Mouse (Mus musculus): Measurements from ENCODE around the gene Polrmt. TPM values are rescaled to one million over a fixed set of nuclear protein-coding genes. Genes with fewer than 3 reads are reported as not detected.

Gene Polrmt
- polyA plus RNA-seq, 1 experiment: 66.3 TPM

- DNase-seq: no peak
- Histone ChIP-seq H3K4me3 (ENCODE audit: insufficient read depth, low read depth, low read length) (no peak overlapping the region), H3K4me1 (ENCODE audit: control insufficient read depth, insufficient read depth, low read length) (peaks cover 27% of the 10 kb centered on the region), H3K36me3 (ENCODE audit: control insufficient read depth, insufficient read depth, low read length) (no peaks in the 10 kb centered on the region), H3K27ac (ENCODE audit: insufficient read depth, low read depth, low read length) (no peak overlapping the region), H3K27me3 (replicated peaks; ENCODE audit: control insufficient read depth, insufficient read depth, low read length) (no peaks in the 10 kb centered on the region)
- TF ChIP-seq POLR2A (IDR thresholded peaks at IDR 0.05; ENCODE audit: low read depth, low read length) (no peak), CTCF (conservative IDR thresholded peaks at IDR 0.05; ENCODE audit: insufficient read depth, insufficient read length, low read depth, low read length) (no peak)
- WGBS: 80% methylated on average over 7 of the region's 7 CpGs
Measured at GRCm38 (mm10) chr10:79709307-79709706, 37.1 kb downstream of the Polrmt start.

GRCm38 (mm10) chr10:79708668-79709067 lies 37.7 kb downstream of the Polrmt start:
- Histone ChIP-seq H3K27ac (ENCODE audit: insufficient read depth, low read depth, low read length) (no peak overlapping the region), H3K27me3 (replicated peaks; ENCODE audit: control insufficient read depth, insufficient read depth, low read length) (no peaks in the 10 kb centered on the region), H3K36me3 (ENCODE audit: control insufficient read depth, insufficient read depth, low read length) (no peaks in the 10 kb centered on the region), H3K4me3 (ENCODE audit: insufficient read depth, low read depth, low read length) (no peak overlapping the region), H3K4me1 (ENCODE audit: control insufficient read depth, insufficient read depth, low read length) (peaks cover 27% of the 10 kb centered on the region)
- TF ChIP-seq POLR2A (IDR thresholded peaks at IDR 0.05; ENCODE audit: low read depth, low read length) (no peak), CTCF (conservative IDR thresholded peaks at IDR 0.05; ENCODE audit: insufficient read depth, insufficient read length, low read depth, low read length) (no peak)
- WGBS: 82% methylated on average over 21 of the region's 21 CpGs
- no peak for DNase-seq

- 44% methylated on average over 4 of the region's 4 CpGs for WGBS
- Histone ChIP-seq H3K27ac (ENCODE audit: insufficient read depth, low read depth, low read length) (no peak overlapping the region), H3K4me3 (ENCODE audit: insufficient read depth, low read depth, low read length) (no peak overlapping the region), H3K4me1 (ENCODE audit: control insufficient read depth, insufficient read depth, low read length) (peaks cover 27% of the 10 kb centered on the region), H3K27me3 (replicated peaks; ENCODE audit: control insufficient read depth, insufficient read depth, low read length) (no peaks in the 10 kb centered on the region), H3K36me3 (ENCODE audit: control insufficient read depth, insufficient read depth, low read length) (no peaks in the 10 kb centered on the region)
- DNase-seq: no peak
- TF ChIP-seq CTCF (conservative IDR thresholded peaks at IDR 0.05; ENCODE audit: insufficient read depth, insufficient read length, low read depth, low read length) (no peak), POLR2A (IDR thresholded peaks at IDR 0.05; ENCODE audit: low read depth, low read length) (no peak)
Measured at GRCm38 (mm10) chr10:79707759-79708158, 38.6 kb downstream of the Polrmt start.

GRCm38 (mm10) chr10:79707162-79707561 lies 39.2 kb downstream of the Polrmt start:
- no peak for TF ChIP-seq POLR2A (IDR thresholded peaks at IDR 0.05; ENCODE audit: low read depth, low read length)
- TF ChIP-seq CTCF (conservative IDR thresholded peaks at IDR 0.05; ENCODE audit: insufficient read depth, insufficient read length, low read depth, low read length): no peak
- no peak overlapping the region for H3K27ac ChIP-seq (ENCODE audit: insufficient read depth, low read depth, low read length)
- DNase-seq: no peak
- no peaks in the 10 kb centered on the region for H3K27me3 ChIP-seq (replicated peaks; ENCODE audit: control insufficient read depth, insufficient read depth, low read length)
- 68% methylated on average over 1 of the region's 1 CpGs for WGBS
- no peaks in the 10 kb centered on the region for H3K36me3 ChIP-seq (ENCODE audit: control insufficient read depth, insufficient read depth, low read length)
- H3K4me3 ChIP-seq (ENCODE audit: insufficient read depth, low read depth, low read length): no peak overlapping the region
- H3K4me1 ChIP-seq (ENCODE audit: control insufficient read depth, insufficient read depth, low read length): peaks cover 27% of the 10 kb centered on the region

GRCm38 (mm10) chr10:79706406-79707094 lies 39.8 kb downstream of the Polrmt start:
- Histone ChIP-seq H3K27ac (ENCODE audit: insufficient read depth, low read depth, low read length) (no peak overlapping the region), H3K27me3 (replicated peaks; ENCODE audit: control insufficient read depth, insufficient read depth, low read length) (no peaks in the 10 kb centered on the region), H3K4me1 (ENCODE audit: control insufficient read depth, insufficient read depth, low read length) (peaks cover 27% of the 10 kb centered on the region), H3K36me3 (ENCODE audit: control insufficient read depth, insufficient read depth, low read length) (no peaks in the 10 kb centered on the region), H3K4me3 (ENCODE audit: insufficient read depth, low read depth, low read length) (no peak overlapping the region)
- DNase-seq: peak; percentile 44
- WGBS: 28% methylated on average over 5 of the region's 5 CpGs
- TF ChIP-seq POLR2A (IDR thresholded peaks at IDR 0.05; ENCODE audit: low read depth, low read length) (no peak), CTCF (conservative IDR thresholded peaks at IDR 0.05; ENCODE audit: insufficient read depth, insufficient read length, low read depth, low read length) (no peak)

DNA sequence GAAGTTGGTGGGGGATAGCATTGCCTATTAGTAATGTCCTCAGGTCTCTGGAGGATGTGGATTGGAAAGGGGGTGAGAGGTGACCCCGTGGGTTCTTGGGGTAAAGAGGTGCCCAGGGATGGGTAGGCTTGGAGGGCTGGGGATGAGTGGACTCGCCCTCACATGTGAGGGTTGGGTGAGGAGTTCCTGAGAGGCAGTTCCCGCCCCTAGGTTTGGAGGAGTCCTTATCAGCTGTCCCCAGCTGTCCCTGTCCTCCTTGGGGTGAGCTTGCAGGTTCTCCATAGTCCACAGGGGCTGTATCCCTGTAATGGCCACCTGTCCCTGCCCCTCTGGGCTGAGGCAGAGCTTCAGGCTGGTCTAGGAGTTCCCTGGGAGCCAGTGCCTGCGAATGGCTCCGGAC lies 40.4 kb downstream of the Polrmt start:
- no peaks in the 10 kb centered on the region for H3K27me3 ChIP-seq (replicated peaks; ENCODE audit: control insufficient read depth, insufficient read depth, low read length)
- TF ChIP-seq POLR2A (IDR thresholded peaks at IDR 0.05; ENCODE audit: low read depth, low read length): no peak
- TF ChIP-seq CTCF (conservative IDR thresholded peaks at IDR 0.05; ENCODE audit: insufficient read depth, insufficient read length, low read depth, low read length): no peak
- peaks cover 27% of the 10 kb centered on the region for H3K4me1 ChIP-seq (ENCODE audit: control insufficient read depth, insufficient read depth, low read length)
- H3K27ac ChIP-seq (ENCODE audit: insufficient read depth, low read depth, low read length): no peak overlapping the region
- WGBS: 69% methylated on average over 5 of the region's 5 CpGs
- DNase-seq: no peak
- no peak overlapping the region for H3K4me3 ChIP-seq (ENCODE audit: insufficient read depth, low read depth, low read length)
- no peaks in the 10 kb centered on the region for H3K36me3 ChIP-seq (ENCODE audit: control insufficient read depth, insufficient read depth, low read length)

DNA sequence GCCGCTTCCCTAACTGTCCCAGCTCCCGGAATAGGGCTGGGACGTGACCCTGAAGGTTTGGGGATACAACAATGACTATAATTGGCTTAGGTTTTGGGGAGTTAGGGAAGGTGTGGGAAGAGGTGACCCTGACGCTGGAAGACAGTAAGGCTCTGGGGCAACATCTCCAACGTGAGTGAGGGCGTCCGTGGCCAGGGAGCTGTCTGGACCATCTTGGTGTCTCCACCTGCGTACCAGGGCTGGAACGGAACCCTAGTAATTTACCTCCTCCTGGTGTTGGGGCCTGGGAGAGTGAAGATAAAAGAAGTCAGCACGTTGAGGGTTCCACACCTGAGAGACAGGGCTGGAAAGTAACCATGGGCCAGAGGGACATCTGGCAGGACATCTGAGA lies 41.4 kb downstream of the Polrmt start:
- Histone ChIP-seq H3K36me3 (ENCODE audit: control insufficient read depth, insufficient read depth, low read length) (no peaks in the 10 kb centered on the region), H3K4me1 (ENCODE audit: control insufficient read depth, insufficient read depth, low read length) (peaks cover 27% of the 10 kb centered on the region), H3K27me3 (replicated peaks; ENCODE audit: control insufficient read depth, insufficient read depth, low read length) (no peaks in the 10 kb centered on the region), H3K27ac (ENCODE audit: insufficient read depth, low read depth, low read length) (no peak overlapping the region; the same call in 1 of the 2 replicates), H3K4me3 (ENCODE audit: insufficient read depth, low read depth, low read length) (peak overlapping the region; percentile 79)
- DNase-seq: no peak
- TF ChIP-seq POLR2A (IDR thresholded peaks at IDR 0.05; ENCODE audit: low read depth, low read length) (no peak), CTCF (conservative IDR thresholded peaks at IDR 0.05; ENCODE audit: insufficient read depth, insufficient read length, low read depth, low read length) (no peak)
- WGBS: 3% methylated on average over 10 of the region's 10 CpGs

Data from kidney, adult 2 months (tissue).